Mouse (Mus musculus) cerebellum, adult 2 months (tissue): ENCODE data around the gene Myo3b. TPM values are rescaled to one million over a fixed set of nuclear protein-coding genes. Genes with fewer than 3 reads are reported as not detected.

Experiments
- DNase-seq, 2 experiments: peaks; one replicate each; pipeline ENCODE4 v3.0.0; 2021
- H3K27ac ChIP-seq: fragments of 200-500 bp; 2 replicates; pipeline ENCODE4 v1.5.1; 2012; ENCODE audit warnings: low read length, control low read depth, inconsistent platforms; ENCODE audit not compliant: insufficient read depth
- H3K27me3 ChIP-seq: fragments of 200-500 bp; 2 replicates; pipeline ENCODE4 v1.6.1; 2012; ENCODE audit warnings: inconsistent platforms, mild to moderate bottlenecking, low read length, moderate library complexity; ENCODE audit not compliant: control insufficient read depth, insufficient read depth
- H3K4me1 ChIP-seq: fragments of 200-500 bp; 2 replicates; pipeline ENCODE4 v1.6.1; 2011; ENCODE audit warnings: low read length; ENCODE audit not compliant: control insufficient read depth, insufficient read depth
- H3K4me3 ChIP-seq: fragments of 200-500 bp; replicated peaks from 2 replicates; pipeline ENCODE3; 2011; ENCODE audit warnings: mild to moderate bottlenecking, low read depth, low read length, control low read depth; ENCODE audit not compliant: insufficient read depth
- CTCF ChIP-seq: fragments of 200-500 bp; IDR thresholded peaks from 2 replicates; pipeline ENCODE4 v1.5.1; 2011; ENCODE audit warnings: low read depth, mild to moderate bottlenecking, control low read depth, low read length, moderate library complexity, borderline replicate concordance; ENCODE audit not compliant: insufficient read depth
- POLR2A ChIP-seq: fragments of 200-500 bp; IDR thresholded peaks from 2 replicates; pipeline ENCODE4 v1.6.1; 2011; ENCODE audit warnings: low read length, control low read depth, borderline replicate concordance; ENCODE audit not compliant: insufficient read depth
- WGBS: fragments of 180-500 bp; shearing (Covaris S2); methylation state at CpG from one replicate; pipeline ENCODE4 v1.1.7; 2018; 5-methylcytosine and 5-hydroxymethylcytosine counted together
- polyA plus RNA-seq: library from polyadenylated mRNA; depleted of rRNA; stranded (reverse); fragments of >200 nt; gene quantifications from 2 replicates; pipeline ENCODE4 v1.2.3, GENCODE M21; 2012

Myo3b gene
- polyA plus RNA-seq, 1 experiment: 0.08 TPM

DNA sequence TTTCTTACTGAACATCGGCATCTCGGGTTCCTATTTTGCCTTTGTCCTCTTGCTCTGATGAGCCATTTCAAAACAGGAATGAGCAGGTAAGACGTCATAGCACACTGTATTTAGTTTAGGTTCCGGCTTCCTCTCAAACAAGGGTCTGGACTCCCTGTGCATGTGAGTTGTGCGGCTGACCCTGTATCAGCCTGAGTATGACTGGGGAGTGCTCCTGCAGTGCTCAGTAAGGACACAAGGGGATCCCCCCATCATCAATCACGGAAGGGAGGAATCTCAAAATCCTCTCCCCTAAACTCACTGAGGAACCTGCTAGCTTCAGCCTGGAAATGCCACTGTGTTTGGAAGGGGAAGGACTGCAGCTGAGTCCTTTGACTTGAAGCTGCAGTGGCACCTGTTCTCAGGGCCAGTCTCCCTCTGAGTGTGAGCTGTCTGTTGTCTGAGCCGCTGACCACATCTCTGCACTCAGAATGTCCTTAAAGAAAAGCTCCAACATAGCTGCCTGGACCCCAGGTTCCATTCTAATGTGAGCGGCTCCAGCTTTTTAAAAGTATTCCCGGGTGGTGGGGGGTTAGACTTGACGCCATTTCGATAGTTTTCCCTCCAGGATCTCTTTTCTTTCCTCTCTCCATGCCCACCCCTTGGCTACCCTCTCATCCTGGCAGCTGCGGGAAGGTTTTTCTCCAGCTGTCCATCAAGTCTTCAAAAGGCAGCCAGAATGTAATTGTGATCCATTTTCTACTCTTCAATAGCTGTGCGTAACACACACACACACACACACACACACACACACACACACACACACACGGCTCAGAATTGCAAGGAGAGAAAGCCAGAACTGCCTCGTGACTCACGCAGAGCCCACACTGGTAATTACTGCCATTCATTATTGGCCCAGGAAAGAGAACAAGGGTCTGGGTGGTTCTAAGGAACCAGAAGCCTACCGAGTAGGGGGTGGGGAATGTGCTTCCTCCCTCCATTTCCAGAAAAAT, 129.3 kb downstream of the Myo3b start:
- Histone ChIP-seq H3K27me3 (no peaks in the 10 kb centered on the region; the same call in 1 of the 2 replicates), H3K27ac (no peak overlapping the region), H3K4me1 (no peaks in the 10 kb centered on the region), H3K4me3 (no peak overlapping the region)
- TF ChIP-seq CTCF: no peak
- no peak for TF ChIP-seq POLR2A
- WGBS: 29% methylated on average over 17 of the region's 17 CpGs
- no peak for DNase-seq

- no peak overlapping the region for H3K4me3 ChIP-seq
- H3K4me1 ChIP-seq: no peaks in the 10 kb centered on the region
- H3K27ac ChIP-seq: no peak overlapping the region
- 90% methylated on average over 5 of the region's 5 CpGs for WGBS
- no peaks in the 10 kb centered on the region; the same call in 1 of the 2 replicates for H3K27me3 ChIP-seq
- DNase-seq: no peak
- TF ChIP-seq POLR2A (no peak), CTCF (no peak)
Measured at GRCm38 (mm10) chr2:70170469-70170868, 131.5 kb downstream of the Myo3b start.

DNA sequence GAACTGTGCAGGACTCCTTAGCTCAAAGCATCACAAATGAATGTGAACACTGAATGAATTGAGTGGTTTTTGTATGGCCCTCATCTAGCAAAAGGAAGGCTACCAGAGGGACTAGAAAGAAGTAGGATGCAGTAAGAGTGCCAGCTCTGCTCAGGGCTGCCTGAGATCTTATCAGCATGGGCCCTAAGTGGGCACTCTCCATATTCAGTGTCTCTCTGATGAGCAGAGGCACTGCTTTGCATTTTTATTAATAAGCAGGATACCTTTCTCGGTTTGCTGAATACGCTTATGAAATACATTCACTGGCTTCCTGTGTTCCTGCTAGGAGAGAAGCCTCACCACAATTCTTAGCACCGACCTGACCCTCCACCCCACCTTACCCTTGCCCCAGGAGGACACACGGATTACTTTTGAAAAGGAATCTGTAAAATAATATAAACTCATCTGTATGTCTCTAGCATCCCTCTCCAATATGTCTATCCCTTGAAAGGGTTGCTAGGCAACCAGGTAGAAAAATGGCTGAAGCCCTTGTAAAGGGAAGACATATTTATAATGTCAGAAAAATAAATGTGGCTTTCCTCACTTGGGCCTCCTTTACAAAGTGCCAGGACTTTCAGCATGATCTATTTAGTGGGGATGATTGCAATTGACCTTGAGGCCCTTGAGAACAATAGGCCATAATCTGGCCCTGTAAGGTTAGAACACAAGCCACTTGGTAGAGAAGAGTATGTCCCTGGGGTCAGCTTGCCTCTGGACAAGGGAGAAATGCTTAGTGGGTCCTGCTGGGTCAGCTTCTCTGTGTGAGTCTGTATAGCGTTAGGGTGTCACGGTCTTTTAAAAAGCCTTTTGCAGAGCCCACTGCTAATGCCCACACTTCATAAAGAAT, 138.1 kb downstream of the Myo3b start:
- no peaks in the 10 kb centered on the region for H3K4me1 ChIP-seq
- no peak overlapping the region for H3K4me3 ChIP-seq
- WGBS: 50% methylated on average over 6 of the region's 6 CpGs
- no peak overlapping the region for H3K27ac ChIP-seq
- no peak for DNase-seq
- no peaks in the 10 kb centered on the region for H3K27me3 ChIP-seq
- TF ChIP-seq CTCF: no peak

DNA sequence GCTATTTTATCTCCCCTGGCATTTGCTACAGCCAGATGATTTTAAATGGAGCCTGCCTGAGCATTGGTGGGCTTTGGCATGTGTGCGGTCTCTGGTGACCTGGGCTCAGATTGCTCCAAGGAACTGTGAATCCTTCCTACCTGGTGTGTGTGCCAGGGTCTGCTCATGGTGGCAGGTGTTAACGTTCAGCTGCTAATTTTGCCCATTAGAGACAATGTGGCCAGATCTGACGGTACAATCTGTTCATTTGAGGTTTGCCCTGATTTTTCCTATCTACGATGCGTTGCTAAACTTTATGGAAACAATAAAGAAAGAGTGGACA, 138.7 kb downstream of the Myo3b start:
- TF ChIP-seq POLR2A (no peak), CTCF (no peak)
- peak in 1 of 2 experiments; percentile 30 for DNase-seq
- Histone ChIP-seq H3K4me1 (no peaks in the 10 kb centered on the region), H3K27me3 (no peaks in the 10 kb centered on the region), H3K27ac (no peak overlapping the region), H3K4me3 (no peak overlapping the region)
- 7% methylated on average over 5 of the region's 5 CpGs for WGBS

DNA sequence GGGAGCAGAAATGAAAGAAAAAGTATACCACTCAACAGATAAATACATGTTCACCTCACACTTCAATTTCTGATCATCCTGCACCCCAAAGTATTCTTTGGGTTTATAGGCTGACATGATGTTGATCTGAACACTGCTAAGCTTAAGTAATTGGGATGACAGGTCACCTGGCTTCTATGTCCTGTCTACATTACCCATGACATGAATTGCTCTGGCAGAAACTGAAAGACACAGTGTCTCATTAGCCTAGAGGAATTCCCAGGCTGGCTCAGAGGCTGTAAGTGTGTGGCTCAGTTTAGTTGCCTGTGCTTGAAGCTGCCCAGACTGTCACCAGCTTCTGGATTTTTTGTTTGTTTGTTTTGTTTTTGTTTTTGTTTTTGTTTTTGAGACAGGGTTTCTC, 139.3 kb downstream of the Myo3b start:
- H3K27ac ChIP-seq: no peak overlapping the region
- TF ChIP-seq POLR2A: no peak
- TF ChIP-seq CTCF: no peak
- DNase-seq: no peak
- H3K27me3 ChIP-seq: no peaks in the 10 kb centered on the region
- no peaks in the 10 kb centered on the region for H3K4me1 ChIP-seq
- H3K4me3 ChIP-seq: no peak overlapping the region

GRCm38 (mm10) chr2:70182150-70182670, 143.3 kb downstream of the Myo3b start:
- Histone ChIP-seq H3K27me3 (no peaks in the 10 kb centered on the region), H3K4me3 (no peak overlapping the region), H3K4me1 (no peaks in the 10 kb centered on the region), H3K27ac (no peak overlapping the region)
- TF ChIP-seq POLR2A: no peak
- TF ChIP-seq CTCF: no peak
- 95% methylated on average over 8 of the region's 8 CpGs for whole genome bisulfite sequencing
- no peak for DNase-seq

DNA sequence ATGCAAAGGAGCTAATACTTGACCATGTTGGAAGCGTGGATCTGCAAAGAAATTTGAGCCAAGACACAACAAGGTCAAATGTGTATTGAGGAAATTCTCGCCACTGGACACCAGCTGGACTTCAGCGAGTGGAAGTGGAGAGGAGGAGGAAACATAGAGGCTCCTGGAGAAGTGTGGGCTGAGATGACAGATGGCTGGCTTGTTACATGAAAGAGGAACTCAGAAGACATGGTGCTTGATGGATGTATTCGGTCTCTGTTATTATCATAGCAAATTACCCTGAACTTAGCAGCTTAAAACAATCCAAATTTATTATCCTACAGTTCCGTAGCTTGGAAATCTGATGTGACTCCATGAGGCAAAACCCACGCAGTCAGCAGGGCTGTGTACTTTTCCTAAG, 148.1 kb downstream of the Myo3b start:
- 61% methylated on average over 6 of the region's 6 CpGs for WGBS
- H3K27me3 ChIP-seq: no peaks in the 10 kb centered on the region
- DNase-seq: no peak
- H3K27ac ChIP-seq: no peak overlapping the region
- H3K4me1 ChIP-seq: no peaks in the 10 kb centered on the region
- TF ChIP-seq POLR2A (no peak), CTCF (no peak)
- H3K4me3 ChIP-seq: no peak overlapping the region
